Mouse (Mus musculus) yolk sac, embryonic 10.5 days (tissue): ENCODE data around the gene Ambra1.

ENCODE experiments used
- DNase-seq: peaks from one replicate; pipeline ENCODE4 v3.0.0-alpha.2; 2017; ENCODE audit warnings: low spot score

Ambra1 gene

GRCm38 (mm10) chr2:91871225-91871624 lies 141.3 kb downstream of the Ambra1 start:
- DNase-seq, result no peak

GRCm38 (mm10) chr2:91872658-91873057 lies 142.7 kb downstream of the Ambra1 start:
- DNase-seq, result no peak

- DNase-seq, result no peak
These were observed 146.3 kb downstream of the Ambra1 start for GRCm38 (mm10) chr2:91876000-91876805.

GRCm38 (mm10) chr2:91876806-91877140 lies 146.8 kb downstream of the Ambra1 start:
- no peak for DNase-seq

- DNase-seq, result no peak
These were observed 148.7 kb downstream of the Ambra1 start for GRCm38 (mm10) chr2:91878387-91879180.

- DNase-seq, result no peak
These were observed 154.0 kb downstream of the Ambra1 start for GRCm38 (mm10) chr2:91883961-91884360.

GRCm38 (mm10) chr2:91884616-91885015 lies 154.7 kb downstream of the Ambra1 start:
- no peak for DNase-seq

- no peak for DNase-seq
These were observed 164.8 kb downstream of the Ambra1 start for GRCm38 (mm10) chr2:91894716-91895115.

- DNase-seq, result no peak
These were observed 165.5 kb downstream of the Ambra1 start for GRCm38 (mm10) chr2:91895401-91895800.

- no peak for DNase-seq
These were observed 168.0 kb downstream of the Ambra1 start for GRCm38 (mm10) chr2:91897968-91898367.

GRCm38 (mm10) chr2:91899141-91899540 lies 169.2 kb downstream of the Ambra1 start:
- DNase-seq, result no peak

GRCm38 (mm10) chr2:91900431-91900830 lies 170.5 kb downstream of the Ambra1 start:
- no peak for DNase-seq

GRCm38 (mm10) chr2:91902336-91902735 lies 172.4 kb downstream of the Ambra1 start:
- DNase-seq, result no peak

- DNase-seq, result no peak
These were observed 173.4 kb downstream of the Ambra1 start for GRCm38 (mm10) chr2:91903171-91903925.

- no peak for DNase-seq
These were observed 174.8 kb downstream of the Ambra1 start for GRCm38 (mm10) chr2:91904618-91905307.

- DNase-seq, result no peak
These were observed 176.2 kb downstream of the Ambra1 start for GRCm38 (mm10) chr2:91906141-91906540.

GRCm38 (mm10) chr2:91912616-91913015 lies 182.7 kb downstream of the Ambra1 start:
- no peak for DNase-seq

GRCm38 (mm10) chr2:91913328-91914110 lies 183.6 kb downstream of the Ambra1 start:
- DNase-seq, result no peak

GRCm38 (mm10) chr2:91916346-91916977 lies 186.5 kb downstream of the Ambra1 start:
- no peak for DNase-seq

GRCm38 (mm10) chr2:91917096-91917495 lies 187.2 kb downstream of the Ambra1 start:
- no peak for DNase-seq

- no peak for DNase-seq
These were observed 190.2 kb downstream of the Ambra1 start for GRCm38 (mm10) chr2:91920130-91920529.
